Mouse (Mus musculus): ENCODE data around the gene Tspan17. TPM values are rescaled to one million over a fixed set of nuclear protein-coding genes. Genes with fewer than 3 reads are reported as not detected.
A peak's percentile ranks its signal among the peaks of the same experiment; 100 is the strongest.
"Not testable (repeated sequence)": the region's sequence is repeated elsewhere in the genome, so short reads cannot be mapped to it uniquely, and the experiment has no call there.

Gene Tspan17
- total RNA-seq, 4 experiments from 2014 or later = 38.8 to 45.1 (median 41.8) TPM

GRCm38 (mm10) chr13:54765281-54766191, 23.6 kb upstream of the Tspan17 start:
- no peak for DNase-seq

GRCm38 (mm10) chr13:54766192-54766768, 22.9 kb upstream of the Tspan17 start, which contains the start of gene Sncb:
TSS of gene Sncb (minus strand) at chr13:54766595.
- peak; percentile 33 for DNase-seq

- DNase-seq = no peak
These were observed 22.2 kb upstream of the Tspan17 start for GRCm38 (mm10) chr13:54767012-54767411.

GRCm38 (mm10) chr13:54780592-54780991, 8.6 kb upstream of the Tspan17 start:
- DNase-seq = no peak

- DNase-seq = no peak
These were observed 8.1 kb upstream of the Tspan17 start for GRCm38 (mm10) chr13:54781086-54781485.

GRCm38 (mm10) chr13:54783235-54783634, 5.9 kb upstream of the Tspan17 start:
- DNase-seq = no peak

GRCm38 (mm10) chr13:54783698-54784097, 5.5 kb upstream of the Tspan17 start, which contains the start of gene Eif4e1b:
TSS of gene Eif4e1b (plus strand) at chr13:54783998.
- no peak for DNase-seq

GRCm38 (mm10) chr13:54787591-54787990, 1.6 kb upstream of the Tspan17 start:
- DNase-seq = not testable (repeated sequence)

- peak; percentile 40 for DNase-seq
These were observed 602 bp downstream of the Tspan17 start for GRCm38 (mm10) chr13:54789561-54790397.

- DNase-seq = no peak
These were observed 3.4 kb downstream of the Tspan17 start for GRCm38 (mm10) chr13:54792259-54793230.

GRCm38 (mm10) chr13:54794002-54794577, 4.9 kb downstream of the Tspan17 start:
- DNase-seq = no peak

- DNase-seq = no peak
These were observed 5.7 kb downstream of the Tspan17 start for GRCm38 (mm10) chr13:54794843-54795242.

- no peak for DNase-seq
These were observed 8.2 kb downstream of the Tspan17 start for GRCm38 (mm10) chr13:54797356-54797755.

- no peak for DNase-seq
These were observed 8.9 kb downstream of the Tspan17 start for GRCm38 (mm10) chr13:54797861-54798643.

- DNase-seq = no peak
These were observed 9.6 kb downstream of the Tspan17 start for GRCm38 (mm10) chr13:54798740-54799139.

- DNase-seq = peak; percentile 51
These were observed 10.5 kb downstream of the Tspan17 start for GRCm38 (mm10) chr13:54799701-54800100.

- no peak for DNase-seq
These were observed 11.0 kb downstream of the Tspan17 start for GRCm38 (mm10) chr13:54800206-54800605.

- no peak for DNase-seq
These were observed 13.8 kb downstream of the Tspan17 start for GRCm38 (mm10) chr13:54803010-54803409.

GRCm38 (mm10) chr13:54805134-54805838, 16.1 kb downstream of the Tspan17 start:
- no peak for DNase-seq

Data from adrenal gland, adult 8-10 months (tissue).